In the genomic region with DNA sequence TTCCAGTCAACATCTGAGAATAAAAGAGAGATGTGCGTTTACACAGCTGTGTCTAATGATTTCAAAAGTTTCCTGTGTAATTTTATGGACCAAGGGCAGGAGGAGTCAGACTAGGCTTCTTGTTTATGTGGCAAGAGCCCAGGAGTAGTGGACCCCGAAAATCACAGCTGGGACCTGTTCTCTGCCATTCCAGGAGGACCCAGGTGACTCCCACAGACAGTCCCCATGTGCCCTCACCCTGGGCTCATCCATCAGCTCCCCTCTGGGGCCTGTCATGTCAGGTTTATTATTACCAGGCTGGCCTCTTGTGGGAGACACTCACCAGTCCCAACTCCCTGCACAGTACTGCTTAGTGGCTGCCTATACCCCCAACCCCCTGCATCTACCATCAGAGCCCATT, we compare ENCODE assay signal across 25 mouse cellular contexts. TPM values are rescaled to one million over a fixed set of nuclear protein-coding genes. Genes with fewer than 3 reads are reported as not detected.
A peak's percentile ranks its signal among the peaks of the same experiment; 100 is the strongest.
DNase-seq lines count a peak whose midpoint lies in the region; ATAC-seq and TF ChIP-seq lines count a peak whose summit lies in the region.
"Had no signal": no experiment of that assay in that cellular context is flagged by ENCODE, and none has a peak within 500 bp of the region (broad histone marks: within the 10 kb centered on the region; RNA-seq: fewer than 3 reads in every experiment).

No protein-coding gene starts in this region.

- peak; percentile 1 to 17 for DNase-seq in adrenal gland, adult (ENCODE audit: inconsistent age in 2 of 2, low spot score in 1 of 2)
- DNase-seq in adrenal gland, adult 8-10 months: no peak
- no peak for DNase-seq in kidney, adult 18-20 months
- DNase-seq in kidney, postnatal 0 days (ENCODE audit: low spot score): peak; percentile 70
- no peak for DNase-seq in kidney, adult 2 months
- peak; percentile 0 for DNase-seq in lung, embryonic 14.5 days
- no peak for DNase-seq in lung, postnatal 14 days
- DNase-seq: adrenal gland, postnatal 14 days; cerebellum, adult 11 months; cerebellum, adult 2 months; cerebellum, adult 9-11 months; cerebellum, postnatal 25 days; forebrain, postnatal 0 days; gastrocnemius, adult 2 months; gastrocnemius, postnatal 14 days; heart, postnatal 10 days; heart, postnatal 36 days had no signal

- TF ChIP-seq POLR2A in kidney, adult 2 months (IDR thresholded peaks at IDR 0.05; ENCODE audit: low read depth, low read length): no peak

- no peaks in the 10 kb centered on the region for H3K9me3 ChIP-seq in kidney, embryonic 14.5 days (ENCODE audit: control insufficient read depth, low read length)
- no peaks in the 10 kb centered on the region for H3K9me3 ChIP-seq in kidney, postnatal 0 days (replicated peaks; ENCODE audit: low read length)
- no peaks in the 10 kb centered on the region for H3K9me3 ChIP-seq in lung, embryonic 14.5 days (ENCODE audit: low read depth, low read length)
- H3K9me3 ChIP-seq: embryonic facial prominence, embryonic 12.5 days; embryonic facial prominence, embryonic 15.5 days; heart, embryonic 15.5 days; hindbrain, embryonic 15.5 days had no signal

- no peaks in the 10 kb centered on the region for H3K27me3 ChIP-seq in kidney, embryonic 14.5 days (ENCODE audit: control insufficient read depth, insufficient read depth, low read length)
- H3K27me3 ChIP-seq in kidney, postnatal 0 days (ENCODE audit: insufficient read depth, low read length): no peaks in the 10 kb centered on the region
- no peaks in the 10 kb centered on the region for H3K27me3 ChIP-seq in kidney, adult 2 months (replicated peaks; ENCODE audit: control insufficient read depth, insufficient read depth, low read length)
- H3K27me3 ChIP-seq in lung, embryonic 14.5 days (ENCODE audit: insufficient read depth, low read length): no peaks in the 10 kb centered on the region
- H3K27me3 ChIP-seq: embryonic facial prominence, embryonic 12.5 days; embryonic facial prominence, embryonic 15.5 days; hindbrain, embryonic 15.5 days had no signal

- TF ChIP-seq CTCF in kidney, postnatal 0 days (IDR thresholded peaks at IDR 0.05; ENCODE audit: low read depth): no peak
- TF ChIP-seq CTCF in kidney, adult 2 months (conservative IDR thresholded peaks at IDR 0.05; ENCODE audit: insufficient read depth, insufficient read length, low read depth, low read length): no peak
- no peak for TF ChIP-seq CTCF in lung, embryonic 14.5 days (IDR thresholded peaks at IDR 0.05; ENCODE audit: low read depth)

- no peak overlapping the region for H3K4me3 ChIP-seq in kidney, embryonic 14.5 days (ENCODE audit: low read length)
- no peak overlapping the region for H3K4me3 ChIP-seq in kidney, postnatal 0 days (replicated peaks; ENCODE audit: low read depth, low read length)
- no peak overlapping the region for H3K4me3 ChIP-seq in kidney, adult 2 months (ENCODE audit: insufficient read depth, low read depth, low read length)
- no peak overlapping the region for H3K4me3 ChIP-seq in lung, embryonic 14.5 days (ENCODE audit: low read depth, low read length)
- H3K4me3 ChIP-seq: embryonic facial prominence, embryonic 12.5 days; embryonic facial prominence, embryonic 15.5 days; gastrocnemius, adult 2 months; heart, embryonic 12.5 days; heart, embryonic 15.5 days; hindbrain, embryonic 15.5 days had no signal

- no peak overlapping the region for H3K4me2 ChIP-seq in kidney, embryonic 14.5 days (replicated peaks; ENCODE audit: low read depth, low read length)
- no peak overlapping the region for H3K4me2 ChIP-seq in kidney, postnatal 0 days (ENCODE audit: low read length)
- no peak overlapping the region for H3K4me2 ChIP-seq in lung, embryonic 14.5 days
- H3K4me2 ChIP-seq: embryonic facial prominence, embryonic 12.5 days; embryonic facial prominence, embryonic 15.5 days; heart, embryonic 12.5 days; heart, embryonic 15.5 days; hindbrain, embryonic 15.5 days had no signal

- peak; percentile 85 for ATAC-seq in kidney, embryonic 14.5 days (ENCODE audit: low FRiP score, low TSS enrichment)
- peak; percentile 67 for ATAC-seq in kidney, postnatal 0 days (replicated peaks; ENCODE audit: low FRiP score, low read depth)
- no peak for ATAC-seq in lung, embryonic 14.5 days (ENCODE audit: insufficient read depth)
- ATAC-seq: activated CD4-positive, CD25-positive, alpha-beta regulatory T cell, adult 4 months; forebrain, embryonic 14.5 days; forebrain, postnatal 0 days had no signal

- H3K36me3 ChIP-seq in kidney, embryonic 14.5 days (ENCODE audit: control insufficient read depth, insufficient read depth, low read length): no peaks in the 10 kb centered on the region
- H3K36me3 ChIP-seq in kidney, postnatal 0 days (ENCODE audit: insufficient read depth, low read length): no peaks in the 10 kb centered on the region
- no peaks in the 10 kb centered on the region for H3K36me3 ChIP-seq in kidney, adult 2 months (ENCODE audit: control insufficient read depth, insufficient read depth, low read length)
- no peaks in the 10 kb centered on the region for H3K36me3 ChIP-seq in lung, embryonic 14.5 days (ENCODE audit: insufficient read depth)
- H3K36me3 ChIP-seq: embryonic facial prominence, embryonic 12.5 days; embryonic facial prominence, embryonic 15.5 days; heart, embryonic 12.5 days; heart, embryonic 15.5 days; hindbrain, embryonic 15.5 days had no signal

- WGBS in kidney, embryonic 14.5 days: 27% methylated on average over 2 of the region's 2 CpGs
- 23% methylated on average over 2 of the region's 2 CpGs for WGBS in kidney, postnatal 0 days
- WGBS in kidney, adult 2 months: 70% methylated on average over 2 of the region's 2 CpGs
- 46% methylated on average over 2 of the region's 2 CpGs for WGBS in lung, embryonic 14.5 days

- H3K9ac ChIP-seq in kidney, embryonic 14.5 days (ENCODE audit: low read depth, low read length): no peak overlapping the region
- no peak overlapping the region for H3K9ac ChIP-seq in kidney, postnatal 0 days (ENCODE audit: low read depth, low read length)
- no peak overlapping the region for H3K9ac ChIP-seq in lung, embryonic 14.5 days
- H3K9ac ChIP-seq: embryonic facial prominence, embryonic 12.5 days; embryonic facial prominence, embryonic 15.5 days; forebrain, postnatal 0 days; heart, embryonic 12.5 days; heart, embryonic 15.5 days; hindbrain, embryonic 15.5 days had no signal

- peaks cover 37% of the 10 kb centered on the region for H3K4me1 ChIP-seq in kidney, embryonic 14.5 days (ENCODE audit: control insufficient read depth, insufficient read depth, low read length)
- H3K4me1 ChIP-seq in kidney, postnatal 0 days (replicated peaks; ENCODE audit: insufficient read depth, low read length): peaks cover 10% of the 10 kb centered on the region; the same call in 1 of the 2 replicates
- peaks cover 4% of the 10 kb centered on the region; the same call in 1 of the 2 replicates for H3K4me1 ChIP-seq in kidney, adult 2 months (ENCODE audit: control insufficient read depth, insufficient read depth, low read length)
- H3K4me1 ChIP-seq in lung, embryonic 14.5 days (ENCODE audit: insufficient read depth): no peaks in the 10 kb centered on the region
- H3K4me1 ChIP-seq: embryonic facial prominence, embryonic 12.5 days; embryonic facial prominence, embryonic 15.5 days; hindbrain, embryonic 15.5 days had no signal

- peak overlapping the region; percentile 43; the same call in 1 of the 2 replicates for H3K27ac ChIP-seq in kidney, embryonic 14.5 days (ENCODE audit: low read depth, low read length)
- H3K27ac ChIP-seq in kidney, postnatal 0 days: no peak overlapping the region
- H3K27ac ChIP-seq in kidney, adult 2 months (ENCODE audit: insufficient read depth, low read depth, low read length): no peak overlapping the region
- no peak overlapping the region for H3K27ac ChIP-seq in lung, embryonic 14.5 days (ENCODE audit: low read depth)
- H3K27ac ChIP-seq: embryonic facial prominence, embryonic 12.5 days; embryonic facial prominence, embryonic 15.5 days; gastrocnemius, adult 2 months; heart, embryonic 15.5 days; hindbrain, embryonic 15.5 days had no signal

RNA-seq across cellular contexts. Expression of gene Tagap, which starts 6.6 kb away (rescaled TPM):
- 1 to 10 TPM; 6.0 to 7.5 (median 6.9) TPM for total RNA-seq in adrenal gland, adult 8-10 months (2022)
- polyA plus RNA-seq in kidney, embryonic 14.5 days (2014; fragmentation: Nextera tagmentation; extraction: Ambion mirVana): 0.66 and 0.93 TPM in 2 replicates
- 0.68 and 0.74 TPM in 2 replicates for polyA plus RNA-seq in kidney, postnatal 0 days (2015; fragmentation: Nextera tagmentation; extraction: Ambion mirVana)
- 0.91 and 1.8 TPM in 2 replicates for polyA plus RNA-seq in kidney, adult 2 months (2012; rRNA removed)
- polyA plus RNA-seq in lung, embryonic 14.5 days (2014; fragmentation: Nextera tagmentation; extraction: Ambion mirVana): 0.68 and 0.92 TPM in 2 replicates

RNA-seq across cellular contexts. Expression of gene Rsph3a, which starts 26.2 kb away (rescaled TPM):
- total RNA-seq in adrenal gland, adult 8-10 months (2022): 10 to 100 TPM; 42.4 to 64.2 (median 45.2) TPM
- 50.9 and 67.2 TPM in 2 replicates for polyA plus RNA-seq in kidney, embryonic 14.5 days (2014; fragmentation: Nextera tagmentation; extraction: Ambion mirVana)
- 60.5 and 73.0 TPM in 2 replicates for polyA plus RNA-seq in kidney, postnatal 0 days (2015; fragmentation: Nextera tagmentation; extraction: Ambion mirVana)
- polyA plus RNA-seq in kidney, adult 2 months (2012; rRNA removed): 77.2 and 85.9 TPM in 2 replicates
- 48.2 and 51.2 TPM in 2 replicates for polyA plus RNA-seq in lung, embryonic 14.5 days (2014; fragmentation: Nextera tagmentation; extraction: Ambion mirVana)

Comparison
In these comparisons a context has a peak if more than half of its experiments do, and no peak if none do; other contexts are left out.
1. DNase-seq: peak in adrenal gland, adult (2 of 2), kidney, postnatal 0 days (single experiment) and lung, embryonic 14.5 days (single experiment); none in adrenal gland, adult 8-10 months (single experiment), kidney, adult 18-20 months (single experiment), kidney, adult 2 months (single experiment) and lung, postnatal 14 days (single experiment).